Mouse (Mus musculus): ENCODE data around the gene Cd28.
"Not testable (repeated sequence)": the region's sequence is repeated elsewhere in the genome, so short reads cannot be mapped to it uniquely, and the experiment has no call there.

Cd28 gene

DNA sequence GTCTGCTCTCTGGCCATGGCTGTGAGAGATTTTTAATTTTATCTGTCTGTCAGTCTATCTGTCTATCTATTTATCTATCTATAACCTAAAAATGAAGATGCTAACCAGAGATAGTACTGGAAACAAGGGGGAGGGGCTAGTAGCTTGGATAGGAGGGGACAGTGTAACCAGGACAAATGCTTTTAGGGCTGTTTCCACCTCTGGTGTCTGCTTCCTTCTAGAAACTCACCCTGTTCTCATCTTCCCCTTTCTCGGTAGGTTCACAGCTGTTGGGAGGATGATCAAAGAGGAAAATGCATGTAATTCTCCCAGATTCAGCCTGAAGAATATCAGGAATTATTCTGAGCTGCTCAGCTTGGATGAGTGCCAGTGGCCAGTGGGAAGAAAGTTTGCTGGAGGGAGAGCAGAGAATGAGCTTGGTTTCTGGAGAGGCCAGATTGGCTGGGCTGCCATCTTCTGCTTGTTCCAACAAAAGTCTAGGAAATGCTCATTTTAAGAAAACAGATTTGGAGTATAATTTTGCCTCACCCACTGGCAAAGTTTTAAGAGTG lies 83.3 kb downstream of the Cd28 start:
- peak in 1 of 2 experiments; percentile 13 for DNase-seq (ENCODE audit: low spot score in 2 of 2)

DNA sequence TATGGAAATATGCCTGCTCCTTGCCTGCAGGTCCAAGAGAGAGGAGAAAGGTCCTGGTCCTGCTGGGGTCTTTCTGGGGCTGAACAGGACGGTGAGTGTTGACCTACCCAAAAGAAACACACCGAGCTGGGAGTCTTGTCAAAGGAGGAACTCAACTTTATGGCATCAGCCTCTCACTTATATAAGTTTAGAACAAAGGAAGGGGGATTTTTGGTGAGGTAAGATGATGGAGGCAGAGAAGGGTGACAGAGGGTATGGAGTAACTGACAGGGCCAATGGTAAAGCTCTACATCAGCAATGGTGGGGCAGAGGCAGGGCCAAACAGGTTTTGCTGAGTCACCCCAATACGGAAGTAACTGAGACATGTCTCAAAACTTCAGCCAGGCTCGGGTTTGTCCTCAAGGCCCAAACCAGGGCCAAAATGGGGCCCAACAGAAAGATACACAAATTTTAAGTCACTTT lies 84.6 kb downstream of the Cd28 start:
- no peak for DNase-seq (ENCODE audit: low spot score in 2 of 2)

DNA sequence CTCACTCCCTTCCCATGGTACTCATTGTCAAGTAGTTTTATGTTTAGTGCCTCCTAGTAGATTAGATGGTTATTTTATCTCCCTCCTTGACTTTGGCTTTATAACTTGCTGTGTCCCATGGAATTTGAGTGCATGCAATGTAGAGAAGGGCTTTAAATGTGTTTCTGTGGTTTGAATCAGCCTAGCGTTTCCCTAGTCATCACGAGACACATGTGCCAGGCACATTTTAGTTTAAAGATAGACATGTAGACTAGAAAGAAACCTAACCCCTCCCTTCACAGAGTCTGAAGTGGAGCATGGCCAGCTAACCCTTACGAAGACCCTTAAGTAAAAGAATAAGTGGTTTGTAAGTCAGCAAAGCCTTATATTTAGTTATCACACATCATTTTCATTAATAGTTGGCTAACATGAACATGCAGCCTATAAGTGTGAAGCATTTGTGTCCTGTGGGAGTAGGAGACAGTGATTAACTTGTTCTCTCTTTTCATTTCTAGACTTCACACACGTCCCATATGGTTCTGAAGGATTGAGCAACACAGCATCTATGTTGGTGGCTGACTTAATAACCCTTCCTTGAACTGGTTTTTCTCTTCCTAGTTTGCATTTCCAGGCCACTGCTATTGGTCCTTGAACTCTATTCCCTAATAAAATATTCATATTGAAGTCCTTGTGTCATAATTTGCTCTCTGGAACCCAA lies 86.7 kb downstream of the Cd28 start:
- DNase-seq (ENCODE audit: low spot score in 2 of 2): peak in 1 of 2 experiments; percentile 1

DNA sequence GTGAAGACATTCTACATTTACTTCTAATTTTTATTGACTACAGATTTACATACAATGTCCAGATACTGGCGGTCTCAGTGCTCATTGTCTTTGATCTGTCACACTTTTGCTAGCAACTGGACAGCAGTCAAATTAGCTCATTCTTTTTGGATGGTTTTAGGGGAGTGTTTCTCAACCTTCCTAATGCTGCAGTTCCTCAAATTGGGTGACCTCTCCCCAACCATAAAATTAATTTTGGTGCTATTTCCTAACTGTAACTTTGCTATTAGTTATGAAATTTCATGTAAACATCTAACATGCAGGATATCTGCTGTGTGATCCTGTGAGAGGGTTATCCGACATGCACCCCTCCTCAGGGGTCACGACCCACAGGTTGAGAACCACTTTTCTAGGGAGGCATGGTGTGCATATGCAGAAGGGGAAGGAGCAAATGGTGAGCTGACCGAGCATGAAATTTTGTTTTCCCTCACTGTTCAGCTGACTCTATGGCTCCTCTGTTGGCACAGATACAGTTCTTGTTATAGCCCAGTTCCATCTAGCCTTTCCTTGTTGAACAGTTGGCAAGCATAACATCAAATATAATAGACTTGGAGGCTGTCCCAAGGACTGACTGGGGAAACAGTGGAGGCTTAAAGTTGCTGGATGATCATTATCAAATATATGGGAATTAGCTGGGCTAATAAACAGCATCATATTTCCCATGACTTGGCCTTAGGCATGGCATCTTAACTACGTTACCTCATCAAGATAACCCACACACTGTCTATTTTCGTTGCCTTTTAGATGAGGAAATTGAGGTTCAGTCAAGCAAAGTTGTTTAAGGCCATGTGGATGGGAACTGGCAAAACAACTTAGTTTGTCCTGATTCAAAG lies 87.5 kb downstream of the Cd28 start:
- DNase-seq (ENCODE audit: low spot score in 2 of 2): peak in 1 of 2 experiments; percentile 1

DNA sequence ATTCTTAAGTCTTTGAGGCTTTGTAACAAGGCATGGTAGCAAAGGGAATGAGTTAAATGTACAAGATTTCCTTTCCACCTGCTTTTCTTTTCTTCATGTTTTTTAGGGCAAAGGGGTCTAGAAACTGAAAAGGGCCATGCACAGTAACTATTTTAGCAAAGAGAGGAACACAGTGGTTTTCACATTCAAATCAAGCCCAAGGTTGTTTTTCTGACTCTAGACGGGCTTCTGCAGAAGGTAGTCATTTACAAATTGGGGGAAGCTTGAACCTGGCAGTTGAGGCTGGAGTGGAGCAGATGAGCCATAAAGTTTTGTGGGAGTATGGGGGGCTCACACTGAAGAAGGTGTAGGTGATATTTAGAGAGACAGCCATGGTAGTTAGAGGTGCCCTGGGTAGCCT lies 88.6 kb downstream of the Cd28 start:
- DNase-seq (ENCODE audit: low spot score in 2 of 2): peak in 1 of 2 experiments; percentile 1

DNA sequence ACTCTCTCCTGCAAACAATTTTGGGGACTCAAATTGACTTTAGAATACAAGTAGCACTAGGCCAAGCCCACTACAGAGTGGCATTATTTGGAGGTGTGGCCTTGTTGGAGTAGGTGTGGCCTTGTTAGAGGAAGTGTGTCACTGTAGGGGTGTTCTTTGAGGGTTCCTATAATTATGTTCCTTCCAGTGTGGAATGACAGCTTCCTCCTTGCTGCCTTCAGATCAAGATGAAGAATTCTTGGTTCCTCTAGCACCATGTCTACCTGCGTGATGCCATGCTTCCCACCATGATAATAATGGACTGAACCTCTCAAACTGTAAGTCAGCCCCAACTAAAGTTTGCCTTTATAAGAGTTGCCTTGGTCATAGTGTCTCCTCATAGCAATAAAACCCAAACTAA lies 91.1 kb downstream of the Cd28 start:
- peak in 1 of 2 experiments; percentile 0 for DNase-seq (ENCODE audit: low spot score in 2 of 2)

DNA sequence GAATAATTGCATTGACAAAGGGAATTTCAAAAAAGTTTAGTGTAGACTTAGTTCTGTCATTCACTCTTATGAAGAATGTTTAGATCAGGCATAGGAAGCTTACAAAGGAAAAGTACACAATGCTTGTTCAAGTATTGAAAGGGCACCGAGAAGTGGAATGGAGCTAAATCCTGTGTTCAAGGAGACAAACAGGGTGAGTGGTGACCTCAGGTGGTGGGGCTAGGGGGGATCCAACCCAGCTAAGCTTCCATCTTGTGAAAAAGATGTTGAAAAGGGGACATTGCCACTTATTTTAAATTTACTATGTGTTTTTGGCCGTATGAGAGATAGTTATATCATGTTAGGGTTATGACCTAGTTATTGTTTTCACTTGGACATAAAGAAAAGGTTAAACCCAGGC lies 91.9 kb downstream of the Cd28 start:
- DNase-seq (ENCODE audit: low spot score in 2 of 2): no peak

DNA sequence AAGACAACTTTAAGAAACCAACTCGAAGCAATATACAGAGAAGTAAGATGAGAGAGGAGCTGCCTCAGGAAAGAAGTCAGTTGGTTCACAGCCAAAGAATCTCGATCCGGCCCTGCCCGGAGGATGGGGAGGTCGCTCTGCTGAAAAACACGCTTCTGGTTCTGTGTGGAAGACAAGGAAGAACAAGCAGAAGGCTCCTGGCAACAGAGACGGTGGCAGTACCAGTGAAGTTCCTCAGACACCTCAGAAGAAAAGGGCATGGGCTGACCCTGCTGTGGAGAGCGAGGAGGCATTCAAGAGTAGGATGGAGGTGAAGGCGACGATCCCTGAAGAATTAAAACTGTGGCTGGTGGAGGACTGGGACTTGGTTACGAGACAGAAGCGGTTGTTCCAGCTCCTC lies 92.6 kb downstream of the Cd28 start:
- no peak for DNase-seq (ENCODE audit: low spot score in 2 of 2)

DNA sequence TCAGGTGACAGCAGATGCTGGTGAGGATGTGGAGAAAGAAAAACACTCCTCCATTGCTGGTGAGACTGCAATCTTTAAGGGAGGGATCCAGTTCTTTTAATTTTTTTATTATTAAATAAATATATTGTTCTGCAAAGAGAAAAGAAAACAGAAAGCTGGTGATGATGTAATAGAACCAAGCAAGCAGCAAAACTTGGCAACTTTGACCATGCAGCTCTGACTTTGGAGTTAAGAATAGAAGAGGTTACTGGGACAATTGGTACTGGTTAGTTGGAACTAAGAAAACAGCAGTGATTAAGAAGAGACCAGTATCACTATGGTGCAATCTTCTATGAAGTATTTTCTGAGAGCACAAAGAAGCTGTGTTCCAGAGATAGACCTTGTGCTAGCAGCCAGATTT lies 94.2 kb downstream of the Cd28 start:
- DNase-seq (ENCODE audit: low spot score in 2 of 2): no peak

DNA sequence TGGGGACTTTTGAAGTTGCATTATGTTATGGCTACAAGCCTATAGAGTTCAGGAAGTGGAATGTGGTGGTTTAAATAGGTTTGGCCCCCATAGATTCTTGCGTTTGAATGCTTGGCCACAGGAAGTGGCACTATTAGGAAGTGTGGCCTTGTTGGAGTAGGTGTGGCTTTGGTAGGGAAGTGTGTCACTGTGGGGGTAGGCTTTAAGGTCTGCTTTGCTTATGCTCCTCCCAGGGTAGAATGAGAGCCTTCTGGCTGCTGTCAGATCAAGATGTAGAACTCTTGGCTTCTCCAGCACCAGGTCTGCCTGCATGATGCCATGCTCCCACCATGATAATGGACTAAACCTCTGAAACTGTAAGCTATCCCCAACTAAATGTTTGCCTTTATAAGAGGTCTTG lies 95.4 kb downstream of the Cd28 start:
- DNase-seq (ENCODE audit: low spot score in 2 of 2): no peak

DNA sequence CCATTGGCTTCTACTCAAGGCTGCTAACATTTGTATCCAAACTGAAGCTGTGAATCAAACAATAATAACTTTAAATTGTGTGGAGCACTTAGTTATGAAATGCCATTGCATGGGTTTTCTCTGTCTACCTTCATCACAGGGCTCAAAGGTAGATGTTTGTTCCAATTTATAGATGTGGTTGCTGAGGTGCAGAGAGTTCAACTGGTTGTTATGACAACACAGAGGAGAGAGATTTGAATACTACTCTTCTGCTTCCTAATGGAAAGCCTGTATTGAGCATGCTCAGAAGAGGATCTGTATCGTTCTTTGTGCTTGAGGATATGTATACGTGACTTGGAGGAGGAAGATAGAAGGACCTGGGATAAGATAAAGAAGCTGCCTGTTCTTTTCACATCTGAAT lies 96.8 kb downstream of the Cd28 start:
- DNase-seq (ENCODE audit: low spot score in 2 of 2): no peak

DNA sequence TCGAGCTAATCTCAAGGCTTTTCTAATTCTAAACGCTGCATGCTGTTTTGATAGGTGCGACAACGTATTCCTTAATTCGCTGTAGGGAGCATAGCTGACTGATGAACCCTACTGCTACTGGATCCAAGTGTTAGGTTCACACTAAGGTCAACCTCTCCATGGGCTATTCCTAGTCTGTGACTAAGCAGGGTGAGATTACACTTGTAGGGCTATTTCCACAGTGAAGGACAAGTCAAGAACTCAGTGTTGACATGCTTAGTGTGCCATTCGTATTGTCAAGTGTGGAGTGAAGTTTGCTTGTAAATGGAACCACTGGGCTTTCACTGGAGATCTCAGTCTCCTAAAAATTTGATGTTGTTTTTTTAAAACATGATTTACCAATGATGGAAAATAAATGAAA lies 99.3 kb downstream of the Cd28 start:
- DNase-seq (ENCODE audit: low spot score in 2 of 2): no peak

DNA sequence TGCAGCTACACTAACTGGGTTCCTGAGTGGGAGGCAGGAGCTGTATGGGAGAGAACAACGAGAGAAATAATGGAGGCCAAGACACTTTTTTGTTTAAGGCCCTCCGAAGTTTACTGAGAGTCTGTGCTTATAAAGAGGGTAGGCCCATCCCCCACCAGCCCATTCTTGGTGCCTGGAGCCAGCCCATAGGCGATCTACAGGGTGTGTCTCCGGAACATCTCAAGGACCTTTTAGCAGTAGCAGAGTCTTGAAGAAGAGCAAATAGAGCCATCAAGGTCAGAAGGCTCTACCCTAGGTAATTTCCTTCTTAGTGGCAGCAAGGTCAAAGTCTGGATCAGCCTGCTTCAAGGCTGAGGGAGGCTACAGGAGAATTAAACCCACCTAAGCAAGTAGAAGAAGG lies 101.9 kb downstream of the Cd28 start:
- DNase-seq (ENCODE audit: low spot score in 2 of 2): not testable (repeated sequence)

DNA sequence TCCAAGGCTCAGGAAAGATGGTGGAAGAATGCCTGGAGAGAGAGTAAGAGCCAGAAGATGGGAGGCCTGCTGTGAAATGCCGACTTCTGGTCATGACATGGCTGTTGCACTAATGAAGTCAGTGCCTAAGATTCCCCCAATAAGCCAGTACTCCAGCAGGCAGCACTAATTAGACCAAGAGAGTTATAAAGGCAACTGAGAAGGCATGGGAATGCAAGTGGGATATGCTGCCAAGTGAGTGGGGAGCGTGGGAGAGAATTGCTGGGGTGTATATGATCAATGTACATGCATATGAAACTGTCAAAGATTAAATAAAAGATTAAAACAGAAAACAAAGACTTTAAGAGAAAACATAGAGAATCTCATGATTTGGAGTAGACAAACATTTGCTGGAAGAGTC lies 103.4 kb downstream of the Cd28 start:
- DNase-seq (ENCODE audit: low spot score in 2 of 2): no peak

DNA sequence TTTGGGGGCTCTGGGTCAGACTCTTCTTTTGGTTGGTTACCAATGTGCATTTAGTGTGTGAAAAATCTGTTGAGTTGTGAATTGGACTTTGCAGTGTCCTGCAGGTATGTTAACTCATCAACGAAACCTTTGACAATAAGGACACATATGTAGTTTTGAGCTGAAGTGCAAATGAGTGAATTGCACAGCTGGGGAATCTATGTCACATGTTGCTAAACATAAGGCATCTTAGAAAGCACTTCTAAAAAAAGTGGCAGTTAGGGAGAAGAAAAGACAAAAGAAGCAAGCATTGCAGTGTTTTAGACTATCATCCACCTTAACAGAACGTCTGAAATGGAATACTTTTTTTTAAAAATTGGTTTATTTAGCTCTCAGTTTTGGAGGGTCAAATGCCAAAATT lies 104.4 kb downstream of the Cd28 start:
- no peak for DNase-seq (ENCODE audit: low spot score in 2 of 2)

DNA sequence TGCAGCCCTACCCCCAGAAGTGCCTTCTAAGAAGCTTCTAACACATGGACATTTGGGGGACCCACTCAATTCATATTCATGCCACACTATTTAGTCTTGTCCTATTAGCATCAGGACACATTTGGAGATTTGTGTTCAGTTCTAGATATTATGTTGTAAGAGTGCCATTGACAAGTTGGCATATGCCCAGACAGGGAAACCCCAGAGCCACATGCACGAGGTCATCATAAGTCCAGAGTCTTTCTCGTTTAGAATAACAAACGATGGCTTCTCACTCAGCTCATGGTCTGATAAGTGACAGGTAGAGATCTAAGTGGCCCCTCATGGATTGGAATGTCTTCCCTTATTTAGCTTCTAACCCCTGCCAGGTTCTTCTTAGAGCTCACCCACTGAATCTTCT lies 105.0 kb downstream of the Cd28 start:
- DNase-seq (ENCODE audit: low spot score in 2 of 2): no peak

All from left cerebral cortex, adult 9 months (tissue).